Mouse (Mus musculus) G1E (cell line): ENCODE measurements at regions not wholly inside any gene's neighbourhood (a gene's known extent, or its start where the extent isn't known, plus 50 kb on each side); places are given as distances from the start of the nearest gene placed in this dataset.

Experiments used
- CTCF ChIP-seq: IDR thresholded peaks from 2 replicates; pipeline ENCODE4 v1.5.1; 2012; ENCODE audit warnings: low read depth, low read length, inconsistent platforms, mixed read lengths
- GATA1 ChIP-seq: IDR thresholded peaks from 2 replicates; pipeline ENCODE4 v1.6.1; 2012; ENCODE audit warnings: borderline replicate concordance, low read length, inconsistent platforms, mixed read lengths
- GATA2 ChIP-seq: IDR thresholded peaks from 2 replicates; pipeline ENCODE4 v1.6.1; 2012; ENCODE audit warnings: low read depth, low read length, inconsistent platforms, borderline replicate concordance
- POLR2AphosphoS5 ChIP-seq: IDR thresholded peaks from 2 replicates; pipeline ENCODE4 v1.6.1; 2012; ENCODE audit warnings: low read depth, low read length, inconsistent platforms; ENCODE audit not compliant: insufficient replicate concordance

GRCm38 (mm10) chr5:85780017-85780416 lies 285.4 kb downstream of the Cenpc1 start:
- TF ChIP-seq CTCF (no peak), GATA1 (no peak), POLR2AphosphoS5 (no peak), GATA2 (no peak)
